ENCODE assay signal across 13 mouse cellular contexts in genomic region chr12:58512645-58513044, GRCm38 (mm10).
DNase-seq lines count a peak whose midpoint lies in the region; ATAC-seq and TF ChIP-seq lines count a peak whose summit lies in the region.
"Had no signal": no experiment of that assay in that cellular context is flagged by ENCODE, and none has a peak within 500 bp of the region (broad histone marks: within the 10 kb centered on the region; RNA-seq: fewer than 3 reads in every experiment).

No protein-coding gene starts in this region.

- no peak overlapping the region for H3K27ac ChIP-seq in embryonic facial prominence, embryonic 14.5 days (replicated peaks; ENCODE audit: low read depth, low read length)
- H3K27ac ChIP-seq in hindbrain, embryonic 13.5 days: no peak overlapping the region
- H3K27ac ChIP-seq in midbrain, embryonic 16.5 days (ENCODE audit: low read length): no peak overlapping the region
- no peak overlapping the region for H3K27ac ChIP-seq in intestine, postnatal 0 days (ENCODE audit: low read depth, low read length)
- H3K27ac ChIP-seq: liver, embryonic 15.5 days; macrophage; stomach, embryonic 15.5 days had no signal

- H3K27me3 ChIP-seq in embryonic facial prominence, embryonic 14.5 days (replicated peaks; ENCODE audit: control insufficient read depth, insufficient read depth, low read length): no peaks in the 10 kb centered on the region
- H3K27me3 ChIP-seq in hindbrain, embryonic 13.5 days: no peaks in the 10 kb centered on the region
- no peaks in the 10 kb centered on the region for H3K27me3 ChIP-seq in midbrain, embryonic 16.5 days (ENCODE audit: control insufficient read depth, insufficient read depth, low read depth, low read length)
- no peaks in the 10 kb centered on the region for H3K27me3 ChIP-seq in intestine, postnatal 0 days (replicated peaks; ENCODE audit: control insufficient read depth, insufficient read depth, low read length)
- H3K27me3 ChIP-seq: heart, embryonic 12.5 days; liver, embryonic 15.5 days; stomach, embryonic 15.5 days had no signal

- H3K9ac ChIP-seq in embryonic facial prominence, embryonic 14.5 days (ENCODE audit: low read depth, low read length): no peak overlapping the region
- no peak overlapping the region for H3K9ac ChIP-seq in hindbrain, embryonic 13.5 days
- 0 out of 2 replicates have a peak overlapping the region, but pooled peaks have one; percentile 11 for H3K9ac ChIP-seq in midbrain, embryonic 16.5 days (ENCODE audit: low read depth, low read length)
- no peak overlapping the region for H3K9ac ChIP-seq in intestine, postnatal 0 days (ENCODE audit: low read depth, low read length)
- H3K9ac ChIP-seq: heart, embryonic 12.5 days; liver, embryonic 15.5 days; stomach, embryonic 15.5 days had no signal

- no peaks in the 10 kb centered on the region for H3K9me3 ChIP-seq in embryonic facial prominence, embryonic 14.5 days (ENCODE audit: control insufficient read depth, low read length)
- no peaks in the 10 kb centered on the region for H3K9me3 ChIP-seq in hindbrain, embryonic 13.5 days
- no peaks in the 10 kb centered on the region for H3K9me3 ChIP-seq in midbrain, embryonic 16.5 days (replicated peaks; ENCODE audit: control insufficient read depth, low read length, poor library complexity, severe bottlenecking)
- no peaks in the 10 kb centered on the region for H3K9me3 ChIP-seq in intestine, postnatal 0 days (ENCODE audit: control insufficient read depth)
- H3K9me3 ChIP-seq: heart, embryonic 12.5 days; liver, embryonic 15.5 days; stomach, embryonic 15.5 days had no signal

- no peak overlapping the region for H3K4me2 ChIP-seq in embryonic facial prominence, embryonic 14.5 days (ENCODE audit: low read depth, low read length)
- peak overlapping the region; percentile 26; the same call in 1 of the 2 replicates for H3K4me2 ChIP-seq in hindbrain, embryonic 13.5 days
- H3K4me2 ChIP-seq in midbrain, embryonic 16.5 days (ENCODE audit: low read length): peak overlapping the region; percentile 33
- no peak overlapping the region for H3K4me2 ChIP-seq in intestine, postnatal 0 days (replicated peaks; ENCODE audit: low read depth)
- H3K4me2 ChIP-seq: heart, embryonic 12.5 days; liver, embryonic 15.5 days; stomach, embryonic 15.5 days had no signal

- WGBS in embryonic facial prominence, embryonic 14.5 days: 56% methylated on average over 7 of the region's 7 CpGs
- 41% methylated on average over 7 of the region's 7 CpGs for WGBS in hindbrain, embryonic 13.5 days
- 22% methylated on average over 7 of the region's 7 CpGs for WGBS in midbrain, embryonic 16.5 days
- WGBS in intestine, postnatal 0 days: 84% methylated on average over 7 of the region's 7 CpGs

- no peak for ATAC-seq in embryonic facial prominence, embryonic 14.5 days (ENCODE audit: low read depth)
- peak; percentile 82 for ATAC-seq in hindbrain, embryonic 13.5 days (ENCODE audit: low FRiP score)
- peak; percentile 84 for ATAC-seq in midbrain, embryonic 16.5 days
- no peak for ATAC-seq in intestine, postnatal 0 days

- no peak for TF ChIP-seq CTCF in intestine, postnatal 0 days (IDR thresholded peaks at IDR 0.05; ENCODE audit: low read depth)

- no peak overlapping the region for H3K4me3 ChIP-seq in embryonic facial prominence, embryonic 14.5 days (ENCODE audit: low read depth, low read length)
- H3K4me3 ChIP-seq in hindbrain, embryonic 13.5 days: no peak overlapping the region
- no peak overlapping the region for H3K4me3 ChIP-seq in midbrain, embryonic 16.5 days (ENCODE audit: low read depth, low read length)
- H3K4me3 ChIP-seq in intestine, postnatal 0 days (ENCODE audit: low read depth, low read length): no peak overlapping the region
- H3K4me3 ChIP-seq: heart, embryonic 12.5 days; liver, embryonic 15.5 days; stomach, embryonic 15.5 days had no signal

- DNase-seq in brain, adult 2 months (ENCODE audit: low read depth, low spot score): peak; percentile 16
- peak; percentile 19 for DNase-seq in embryonic facial prominence, embryonic 14.5 days (ENCODE audit: low spot score)
- DNase-seq in kidney, adult 18-20 months: no peak
- DNase-seq in urinary bladder, postnatal 14 days (ENCODE audit: low spot score): no peak
- DNase-seq: cerebellum, adult 2 months; right cerebral cortex, postnatal 14 days had no signal

- H3K4me1 ChIP-seq in embryonic facial prominence, embryonic 14.5 days (ENCODE audit: control insufficient read depth, insufficient read depth, low read length): no peaks in the 10 kb centered on the region
- peaks cover 3% of the 10 kb centered on the region for H3K4me1 ChIP-seq in hindbrain, embryonic 13.5 days (replicated peaks)
- peaks cover 4% of the 10 kb centered on the region for H3K4me1 ChIP-seq in midbrain, embryonic 16.5 days (ENCODE audit: control insufficient read depth, insufficient read depth, low read length)
- no peaks in the 10 kb centered on the region for H3K4me1 ChIP-seq in intestine, postnatal 0 days (replicated peaks; ENCODE audit: control insufficient read depth, insufficient read depth, low read length)
- H3K4me1 ChIP-seq: liver, embryonic 15.5 days; stomach, embryonic 15.5 days had no signal

- no peaks in the 10 kb centered on the region for H3K36me3 ChIP-seq in embryonic facial prominence, embryonic 14.5 days (ENCODE audit: control insufficient read depth, insufficient read depth, low read length)
- no peaks in the 10 kb centered on the region for H3K36me3 ChIP-seq in hindbrain, embryonic 13.5 days
- no peaks in the 10 kb centered on the region for H3K36me3 ChIP-seq in midbrain, embryonic 16.5 days (ENCODE audit: control insufficient read depth, insufficient read depth, low read length)
- no peaks in the 10 kb centered on the region for H3K36me3 ChIP-seq in intestine, postnatal 0 days (ENCODE audit: control insufficient read depth, insufficient read depth)
- H3K36me3 ChIP-seq: heart, embryonic 12.5 days; liver, embryonic 15.5 days; stomach, embryonic 15.5 days had no signal

Comparison
In these comparisons a context has a peak if more than half of its experiments do, and no peak if none do; other contexts are left out.
1. DNase-seq: peak in brain, adult 2 months (single experiment) and embryonic facial prominence, embryonic 14.5 days (single experiment); none in kidney, adult 18-20 months (single experiment) and urinary bladder, postnatal 14 days (single experiment).
2. ATAC-seq: peak in hindbrain, embryonic 13.5 days (single experiment) and midbrain, embryonic 16.5 days (single experiment); none in embryonic facial prominence, embryonic 14.5 days (single experiment) and intestine, postnatal 0 days (single experiment).
3. H3K4me2 ChIP-seq: peak in hindbrain, embryonic 13.5 days (single experiment) and midbrain, embryonic 16.5 days (single experiment); none in embryonic facial prominence, embryonic 14.5 days (single experiment) and intestine, postnatal 0 days (single experiment).